Comparison of ENCODE assay signal across 8 mouse cellular contexts in genomic region chr8:84148531-84148850, GRCm38 (mm10). TPM values are rescaled to one million over a fixed set of nuclear protein-coding genes. Genes with fewer than 3 reads are reported as not detected.
DNase-seq lines count a peak whose midpoint lies in the region; ATAC-seq and TF ChIP-seq lines count a peak whose summit lies in the region.
"Had no signal": no experiment of that assay in that cellular context is flagged by ENCODE, and none has a peak within 500 bp of the region (broad histone marks: within the 10 kb centered on the region; RNA-seq: fewer than 3 reads in every experiment).

No protein-coding gene starts in this region.

- H3K9me3 ChIP-seq in intestine, embryonic 15.5 days, result no peaks in the 10 kb centered on the region
- no peaks in the 10 kb centered on the region for H3K9me3 ChIP-seq in midbrain, embryonic 10.5 days (replicated peaks)

- no peak overlapping the region for H3K9ac ChIP-seq in intestine, embryonic 15.5 days
- H3K9ac ChIP-seq: liver, embryonic 14.5 days had no signal

- no peaks in the 10 kb centered on the region for H3K27me3 ChIP-seq in intestine, embryonic 15.5 days (replicated peaks)
- H3K27me3 ChIP-seq in midbrain, embryonic 10.5 days (ENCODE audit: low read depth, poor library complexity, severe bottlenecking), result peaks cover 8% of the 10 kb centered on the region; the same call in 1 of the 2 replicates

- H3K4me3 ChIP-seq in bone marrow macrophage, adult 2 months (ENCODE audit: insufficient read depth, low read length), result peak overlapping the region; percentile 93
- H3K4me3 ChIP-seq in intestine, embryonic 15.5 days (replicated peaks), result peak overlapping the region; percentile 81; the same call in 1 of the 2 replicates
- peak overlapping the region; percentile 80 for H3K4me3 ChIP-seq in midbrain, embryonic 10.5 days

- WGBS in intestine, embryonic 15.5 days, result 85% methylated on average over 5 of the region's 5 CpGs
- WGBS in midbrain, embryonic 10.5 days, result 97% methylated on average over 5 of the region's 5 CpGs

- H3K4me2 ChIP-seq in intestine, embryonic 15.5 days (replicated peaks), result peak overlapping the region; percentile 93

- TF ChIP-seq CTCF in bone marrow macrophage, adult 2 months (IDR thresholded peaks at IDR 0.05; ENCODE audit: low read depth, low read length), result no peak

- H3K27ac ChIP-seq in bone marrow macrophage, adult 2 months (ENCODE audit: insufficient read depth, low read depth, low read length), result no peak overlapping the region
- H3K27ac ChIP-seq in intestine, embryonic 15.5 days, result no peak overlapping the region
- peak overlapping the region; percentile 88 for H3K27ac ChIP-seq in midbrain, embryonic 10.5 days (replicated peaks)
- H3K27ac ChIP-seq: liver, embryonic 14.5 days had no signal

- H3K4me1 ChIP-seq in bone marrow macrophage, adult 2 months (ENCODE audit: control insufficient read depth, insufficient read depth, low read length), result peaks cover 28% of the 10 kb centered on the region
- peaks cover 15% of the 10 kb centered on the region for H3K4me1 ChIP-seq in intestine, embryonic 15.5 days (replicated peaks)
- H3K4me1 ChIP-seq in midbrain, embryonic 10.5 days, result peaks cover 28% of the 10 kb centered on the region

- ATAC-seq in intestine, embryonic 15.5 days, result no peak

- H3K36me3 ChIP-seq in intestine, embryonic 15.5 days, result peaks cover 8% of the 10 kb centered on the region
- H3K36me3 ChIP-seq in midbrain, embryonic 10.5 days, result peaks cover 18% of the 10 kb centered on the region

- peak; percentile 55 to 56 for DNase-seq in cerebellum, postnatal 10 days
- no peak for DNase-seq in midbrain, embryonic 10.5 days (ENCODE audit: low spot score)
- DNase-seq in right cerebral cortex, postnatal 10 days (ENCODE audit: low spot score in 2 of 2), result no peak
- DNase-seq in adrenal gland, postnatal 4 days (ENCODE audit: low spot score in 2 of 2), result no peak
- no peak for DNase-seq in ovary, postnatal 10 days (ENCODE audit: low spot score)

- TF ChIP-seq POLR2A in bone marrow macrophage, adult 2 months (IDR thresholded peaks at IDR 0.05; ENCODE audit: borderline replicate concordance, low read depth, low read length), result no peak

RNA-seq across cellular contexts. Expression of gene 4930432K21Rik, which starts 0.7 kb away (rescaled TPM):
- polyA plus RNA-seq in bone marrow macrophage, adult 2 months (2012; ENCODE audit: insufficient read depth, insufficient read length, missing spikeins), result 0.49 and 1.2 TPM in 2 replicates
- polyA plus RNA-seq in intestine, embryonic 15.5 days (2015; fragmentation: Nextera tagmentation; extraction: Ambion mirVana), result 0.65 and 0.93 TPM in 2 replicates
- 2.4 TPM in 2 replicates for polyA plus RNA-seq in midbrain, embryonic 10.5 days (2016; fragmentation: Nextera tagmentation; extraction: Ambion mirVana)
- total RNA-seq in adrenal gland, postnatal 4 days (2021), result 1 to 10 TPM; 1.2 TPM

RNA-seq across cellular contexts. Expression of gene Cc2d1a, which starts 0.8 kb away (rescaled TPM):
- 23.6 and 28.8 TPM in 2 replicates for polyA plus RNA-seq in bone marrow macrophage, adult 2 months (2012; ENCODE audit: insufficient read depth, insufficient read length, missing spikeins)
- 20.7 and 21.7 TPM in 2 replicates for polyA plus RNA-seq in intestine, embryonic 15.5 days (2015; fragmentation: Nextera tagmentation; extraction: Ambion mirVana)
- 14.0 and 18.1 TPM in 2 replicates for polyA plus RNA-seq in midbrain, embryonic 10.5 days (2016; fragmentation: Nextera tagmentation; extraction: Ambion mirVana)
- 10 to 100 TPM; 30.6 to 31.7 TPM for total RNA-seq in adrenal gland, postnatal 4 days (2021)

RNA-seq across cellular contexts. Expression of gene Podnl1, which starts 22.7 kb away (rescaled TPM):
- 0.39 and 0.74 TPM in 2 replicates for polyA plus RNA-seq in bone marrow macrophage, adult 2 months (2012; ENCODE audit: insufficient read depth, insufficient read length, missing spikeins)
- polyA plus RNA-seq in intestine, embryonic 15.5 days (2015; fragmentation: Nextera tagmentation; extraction: Ambion mirVana), result 0.33 and 0.62 TPM in 2 replicates
- polyA plus RNA-seq in midbrain, embryonic 10.5 days (2016; fragmentation: Nextera tagmentation; extraction: Ambion mirVana), result 0.09 and 0.14 TPM in 2 replicates
- under 1 TPM; 0.98 to 0.99 TPM for total RNA-seq in adrenal gland, postnatal 4 days (2021)

RNA-seq across cellular contexts. Expression of gene Nanos3, which starts 36.5 kb away (rescaled TPM):
- not detected in 2 replicates for polyA plus RNA-seq in bone marrow macrophage, adult 2 months (2012; ENCODE audit: insufficient read depth, insufficient read length, missing spikeins)
- polyA plus RNA-seq in intestine, embryonic 15.5 days (2015; fragmentation: Nextera tagmentation; extraction: Ambion mirVana), result 2.5 and 2.9 TPM in 2 replicates
- 3.0 and 5.6 TPM in 2 replicates for polyA plus RNA-seq in midbrain, embryonic 10.5 days (2016; fragmentation: Nextera tagmentation; extraction: Ambion mirVana)
- 1 to 10 TPM; 3.1 to 4.3 TPM for total RNA-seq in adrenal gland, postnatal 4 days (2021)

RNA-seq across cellular contexts. Expression of gene Dcaf15, which starts 43.9 kb away (rescaled TPM):
- 17.2 and 23.7 TPM in 2 replicates for polyA plus RNA-seq in bone marrow macrophage, adult 2 months (2012; ENCODE audit: insufficient read depth, insufficient read length, missing spikeins)
- 8.4 and 9.9 TPM in 2 replicates for polyA plus RNA-seq in intestine, embryonic 15.5 days (2015; fragmentation: Nextera tagmentation; extraction: Ambion mirVana)
- 16.3 and 17.5 TPM in 2 replicates for polyA plus RNA-seq in midbrain, embryonic 10.5 days (2016; fragmentation: Nextera tagmentation; extraction: Ambion mirVana)
- total RNA-seq in adrenal gland, postnatal 4 days (2021), result 10 to 100 TPM; 29.3 to 32.0 TPM

Comparison
In these comparisons a context has a peak if more than half of its experiments do, and no peak if none do; other contexts are left out.
1. DNase-seq: peak in cerebellum, postnatal 10 days (2 of 2); none in midbrain, embryonic 10.5 days (single experiment), right cerebral cortex, postnatal 10 days (0 of 2), adrenal gland, postnatal 4 days (0 of 2) and ovary, postnatal 10 days (single experiment).
2. Peak in every context shown above with its lines, with median percentiles within 50 percentile points of each other: H3K4me3 ChIP-seq.